Mouse (Mus musculus) activated CD4-positive, CD25-positive, alpha-beta regulatory T cell, adult 4 months (primary cell): ENCODE measurements around the gene Sugct. TPM values are rescaled to one million over a fixed set of nuclear protein-coding genes. Genes with fewer than 3 reads are reported as not detected.
"Not testable (repeated sequence)": the region's sequence is repeated elsewhere in the genome, so short reads cannot be mapped to it uniquely, and the experiment has no call there.

Experiments used
- ATAC-seq: one replicate; pipeline ENCODE4 v1.8.0; 2017
- polyA plus RNA-seq, 2 experiments: library from polyadenylated mRNA; unstranded; fragments of 100-300 nt; shearing (Covaris generic); gene quantifications; one replicate each; pipeline ENCODE4 v1.2.1; 2017

Gene Sugct
- polyA plus RNA-seq, 2 experiments from 2014 or later, result 0.26 to 0.98 TPM

- ATAC-seq, result no peak
Observed at GRCm38 (mm10) chr13:16859986-16860385, 835.4 kb downstream of the Sugct start.

GRCm38 (mm10) chr13:16847236-16847635 is 848.1 kb downstream of the Sugct start:
- ATAC-seq, result no peak

DNA sequence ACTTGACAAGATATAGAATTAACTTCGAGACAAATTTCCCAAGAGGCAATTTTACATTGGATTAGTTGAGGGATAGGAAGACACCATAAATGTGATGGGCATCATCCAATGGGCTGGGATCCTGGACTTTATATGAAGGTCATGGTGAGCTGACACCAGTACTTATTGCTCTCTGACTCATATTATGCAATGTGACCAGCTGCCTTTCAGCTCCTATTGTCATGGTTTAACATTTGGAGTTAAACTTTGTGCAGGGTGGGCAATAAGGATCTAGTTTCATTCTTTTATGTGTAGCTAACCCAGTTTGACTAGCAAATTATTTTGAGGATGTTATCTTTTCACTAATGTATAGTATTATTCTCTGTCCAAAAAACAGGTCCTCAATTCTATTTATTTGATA is 854.4 kb downstream of the Sugct start:
- no peak for ATAC-seq

DNA sequence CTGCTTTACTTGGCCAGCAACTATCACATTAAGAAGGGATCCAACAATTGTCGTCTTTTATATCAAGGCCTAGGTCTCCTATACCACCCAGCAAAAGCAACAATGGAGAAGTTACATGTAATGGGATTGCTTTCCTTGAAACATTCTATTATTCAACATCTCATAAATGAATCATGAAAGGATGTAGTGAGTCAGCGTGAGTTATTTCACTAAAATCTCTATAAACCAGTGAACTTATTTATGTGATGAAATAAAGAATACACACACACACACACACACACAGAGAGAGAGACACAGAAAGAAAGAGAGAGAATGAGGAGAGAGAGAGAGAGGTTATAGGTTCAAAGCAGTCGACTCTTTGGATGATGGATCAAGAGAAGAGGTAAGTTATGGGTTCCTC is 856.9 kb downstream of the Sugct start:
- no peak for ATAC-seq

DNA sequence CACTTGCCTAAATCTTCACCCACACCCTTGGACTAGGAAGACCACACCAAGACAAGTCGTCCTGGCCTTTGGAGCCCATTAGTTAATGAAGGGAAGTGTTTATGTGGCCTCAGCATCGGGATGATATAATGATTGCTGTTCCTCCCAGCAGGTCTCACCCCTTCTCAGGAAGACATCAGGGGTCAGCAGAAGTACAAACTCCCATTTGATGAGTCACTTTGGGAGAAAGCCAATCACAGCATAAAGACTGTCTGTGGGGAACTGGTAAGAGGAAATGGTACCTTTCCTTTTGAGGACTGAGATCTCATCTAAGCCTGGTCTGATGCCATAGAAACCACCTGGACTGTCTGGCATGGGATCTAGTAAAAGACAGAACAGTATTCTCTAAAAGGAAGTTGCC is 860.2 kb downstream of the Sugct start:
- no peak for ATAC-seq

DNA sequence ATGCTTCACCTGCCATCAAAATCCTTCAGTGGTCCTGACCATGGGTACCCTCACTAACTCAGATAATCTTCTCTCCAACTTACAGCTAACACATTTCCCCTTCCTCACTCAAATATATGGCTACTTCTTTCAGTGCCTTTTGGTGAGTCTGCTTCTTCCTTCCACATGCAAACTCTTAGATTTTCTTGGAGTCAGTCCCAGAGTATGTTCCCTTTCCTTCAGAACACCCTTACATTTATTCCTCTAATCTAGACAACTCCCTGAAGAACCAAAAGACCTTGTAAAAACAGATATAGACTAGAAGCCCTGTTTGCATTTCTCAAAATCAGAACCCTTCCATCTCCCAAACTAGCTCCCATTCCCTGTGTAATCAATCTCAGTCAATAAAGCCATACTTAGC is 862.3 kb downstream of the Sugct start:
- ATAC-seq, result no peak

- no peak for ATAC-seq
Observed at GRCm38 (mm10) chr13:16831840-16832239, 863.5 kb downstream of the Sugct start.

DNA sequence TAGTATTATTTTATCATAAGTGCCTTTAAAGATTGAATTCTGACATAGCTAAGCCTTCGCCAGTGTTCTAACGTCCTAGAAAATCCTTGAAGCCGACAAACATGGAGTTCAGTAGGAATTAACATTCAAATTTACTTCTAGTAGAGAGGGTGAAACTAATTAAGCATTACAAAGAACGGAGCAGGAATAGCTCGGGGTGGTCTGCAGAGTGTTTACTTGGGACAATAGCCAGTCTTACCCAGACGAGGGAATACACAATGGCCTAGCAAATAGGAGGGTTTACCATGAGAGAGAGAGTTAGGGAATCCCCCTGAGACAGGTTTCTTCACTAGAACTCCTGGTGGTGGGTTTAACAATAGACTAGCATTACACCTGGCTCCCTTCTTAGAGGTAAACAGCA is 865.1 kb downstream of the Sugct start:
- not testable (repeated sequence) for ATAC-seq

- ATAC-seq, result no peak
Observed at GRCm38 (mm10) chr13:16829589-16829988, 865.8 kb downstream of the Sugct start.

DNA sequence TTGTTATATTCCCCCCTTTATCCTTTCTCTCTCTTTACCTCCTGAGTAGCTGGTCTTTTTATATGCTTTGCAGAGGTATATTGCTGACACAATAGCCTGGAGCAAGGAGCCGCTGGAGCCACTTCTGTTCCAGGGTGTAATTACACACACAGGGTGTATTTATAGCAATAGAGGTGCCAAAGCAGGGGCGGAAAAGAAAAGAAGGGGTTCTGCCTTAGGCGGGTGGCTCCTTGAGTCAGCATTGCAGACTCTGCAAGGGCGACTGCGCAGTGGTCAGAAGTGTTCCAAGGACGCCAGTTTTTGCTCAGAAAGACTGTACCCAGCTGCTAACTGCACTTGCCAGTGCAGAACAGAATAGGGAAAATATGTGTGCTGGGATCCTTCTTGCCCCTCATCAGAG is 869.7 kb downstream of the Sugct start:
- ATAC-seq, result no peak

DNA sequence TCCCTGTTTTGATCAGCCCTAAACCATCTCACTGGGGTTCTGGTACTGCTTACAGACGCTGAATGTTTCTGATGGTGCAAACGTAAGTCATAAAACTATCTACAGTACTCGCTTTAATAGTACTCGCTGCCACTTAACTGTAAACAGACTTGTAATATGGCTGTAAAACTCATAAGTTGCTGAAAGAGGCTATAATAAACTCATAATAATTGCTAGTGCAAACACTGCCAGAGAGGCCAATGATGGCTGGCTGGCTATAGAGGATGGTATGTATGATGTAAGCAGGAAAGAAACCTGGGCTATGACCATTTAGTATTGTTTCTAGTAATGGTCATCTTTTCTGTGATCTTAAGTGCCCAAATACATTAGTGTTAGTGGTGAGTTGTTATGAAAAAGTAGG is 873.6 kb downstream of the Sugct start:
- no peak for ATAC-seq

GRCm38 (mm10) chr13:16817471-16817870 is 877.9 kb downstream of the Sugct start:
- ATAC-seq, result no peak

- no peak for ATAC-seq
Observed at GRCm38 (mm10) chr13:16816747-16817146, 878.6 kb downstream of the Sugct start.

- no peak for ATAC-seq
Observed at GRCm38 (mm10) chr13:16812268-16812667, 883.1 kb downstream of the Sugct start.

Other genes with a start within 250 kb of the Sugct start
- gene Mplkip, start 361 bp downstream of the Sugct start, polyA plus RNA-seq, result 10 to 100 TPM; 17.2 to 18.4 TPM
- 10 to 100 TPM; 17.6 to 24.3 TPM for gene Cdk13, start 109.5 kb upstream of the Sugct start, polyA plus RNA-seq
- gene Rala, start 248.7 kb upstream of the Sugct start, polyA plus RNA-seq, result 1 to 10 TPM; 3.7 to 5.1 TPM